In genomic region chr7:16639028-16639427, GRCm38 (mm10) we compare ENCODE assay signal across 11 mouse cellular contexts. TPM values are rescaled to one million over a fixed set of nuclear protein-coding genes. Genes with fewer than 3 reads are reported as not detected.
DNase-seq lines count a peak whose midpoint lies in the region; ATAC-seq and TF ChIP-seq lines count a peak whose summit lies in the region.
"Had no signal": no experiment of that assay in that cellular context is flagged by ENCODE, and none has a peak within 500 bp of the region (broad histone marks: within the 10 kb centered on the region; RNA-seq: fewer than 3 reads in every experiment).

No protein-coding gene starts in this region.

- no peak overlapping the region for H3K27ac ChIP-seq in intestine, postnatal 0 days (ENCODE audit: low read depth, low read length)
- H3K27ac ChIP-seq in midbrain, embryonic 15.5 days: no peak overlapping the region
- H3K27ac ChIP-seq: kidney, postnatal 0 days had no signal

- intact Hi-C loops in left cerebral cortex, postnatal 4 days (cut with DNase I): no loop called here
- intact Hi-C loops in left cerebral cortex, postnatal 25 days (cut with DNase I): no loop called here

- WGBS in intestine, postnatal 0 days: 32% methylated on average over 3 of the region's 3 CpGs
- 77% methylated on average over 3 of the region's 3 CpGs for WGBS in midbrain, embryonic 15.5 days

- no peaks in the 10 kb centered on the region for H3K9me3 ChIP-seq in intestine, postnatal 0 days (ENCODE audit: control insufficient read depth)
- no peaks in the 10 kb centered on the region for H3K9me3 ChIP-seq in midbrain, embryonic 15.5 days

- no peak overlapping the region for H3K4me3 ChIP-seq in intestine, postnatal 0 days (ENCODE audit: low read depth, low read length)
- no peak overlapping the region for H3K4me3 ChIP-seq in midbrain, embryonic 15.5 days
- H3K4me3 ChIP-seq: myocyte had no signal

- H3K4me1 ChIP-seq in intestine, postnatal 0 days (replicated peaks; ENCODE audit: control insufficient read depth, insufficient read depth, low read length): 0 out of 2 replicates have a peak, but pooled peaks cover 2% of the 10 kb centered on the region
- H3K4me1 ChIP-seq in midbrain, embryonic 15.5 days: no peaks in the 10 kb centered on the region

- no peak for ATAC-seq in intestine, postnatal 0 days
- ATAC-seq in midbrain, embryonic 15.5 days (replicated peaks): no peak

- H3K9ac ChIP-seq in intestine, postnatal 0 days (ENCODE audit: low read depth, low read length): no peak overlapping the region
- no peak overlapping the region for H3K9ac ChIP-seq in midbrain, embryonic 15.5 days

- peak; percentile 96 for DNase-seq in left cerebral cortex, postnatal 4 days
- DNase-seq in left cerebral cortex, postnatal 25 days (ENCODE audit: low spot score in 2 of 2): no peak
- DNase-seq in NIH3T3 (ENCODE audit: low read depth): peak; percentile 59
- DNase-seq in cerebellum, postnatal 4 days (ENCODE audit: low spot score in 2 of 2): peak; percentile 58 to 86
- peak; percentile 55 for DNase-seq in kidney, postnatal 14 days
- DNase-seq in thymus, postnatal 25 days: no peak

- no peak for TF ChIP-seq CTCF in intestine, postnatal 0 days (IDR thresholded peaks at IDR 0.05; ENCODE audit: low read depth)

- no peaks in the 10 kb centered on the region for H3K36me3 ChIP-seq in intestine, postnatal 0 days (ENCODE audit: control insufficient read depth, insufficient read depth)
- no peaks in the 10 kb centered on the region for H3K36me3 ChIP-seq in midbrain, embryonic 15.5 days (replicated peaks)

- H3K4me2 ChIP-seq in intestine, postnatal 0 days (replicated peaks; ENCODE audit: low read depth): no peak overlapping the region
- H3K4me2 ChIP-seq in midbrain, embryonic 15.5 days: no peak overlapping the region

- no peaks in the 10 kb centered on the region for H3K27me3 ChIP-seq in intestine, postnatal 0 days (replicated peaks; ENCODE audit: control insufficient read depth, insufficient read depth, low read length)
- no peaks in the 10 kb centered on the region for H3K27me3 ChIP-seq in midbrain, embryonic 15.5 days (replicated peaks)

RNA-seq across cellular contexts. Expression of gene Arhgap35, which starts 24.2 kb away (rescaled TPM):
- total RNA-seq in left cerebral cortex, postnatal 4 days (2021): 100 to 1,000 TPM; 173 to 176 TPM
- 100 to 1,000 TPM; 137 to 139 TPM for total RNA-seq in left cerebral cortex, postnatal 25 days (2021)
- polyA plus RNA-seq in intestine, postnatal 0 days (2015; fragmentation: Nextera tagmentation; extraction: Ambion mirVana): 3.3 and 3.4 TPM in 2 replicates
- polyA plus RNA-seq in midbrain, embryonic 15.5 days (2015; fragmentation: Nextera tagmentation; extraction: Ambion mirVana): 36.1 and 38.3 TPM in 2 replicates

RNA-seq across cellular contexts. Expression of gene Ceacam15, which starts 36.5 kb away (rescaled TPM):
- not detected for total RNA-seq in left cerebral cortex, postnatal 4 days (2021)
- not detected for total RNA-seq in left cerebral cortex, postnatal 25 days (2021)
- not detected in 2 replicates for polyA plus RNA-seq in intestine, postnatal 0 days (2015; fragmentation: Nextera tagmentation; extraction: Ambion mirVana)
- not detected in 2 replicates for polyA plus RNA-seq in midbrain, embryonic 15.5 days (2015; fragmentation: Nextera tagmentation; extraction: Ambion mirVana)
- total RNA-seq: adrenal gland, adult 18-20 months had no signal
- polyA plus RNA-seq: kidney, postnatal 0 days; myocyte had no signal

Comparison
In these comparisons a context has a peak if more than half of its experiments do, and no peak if none do; other contexts are left out.
1. DNase-seq: peak in left cerebral cortex, postnatal 4 days (single experiment), NIH3T3 (single experiment), cerebellum, postnatal 4 days (2 of 2) and kidney, postnatal 14 days (single experiment); none in left cerebral cortex, postnatal 25 days (0 of 2) and thymus, postnatal 25 days (single experiment).